Mouse (Mus musculus) embryonic facial prominence, embryonic 12.5 days (tissue): ENCODE measurements at regions not wholly inside any gene's neighbourhood (a gene's known extent, or its start where the extent isn't known, plus 50 kb on each side); places are given as distances from the start of the nearest gene placed in this dataset.

Experiments used
- ATAC-seq: fragments of 200-750 bp; cut with Nextera tagmentation; 2 replicates; pipeline ENCODE4 v1.8.0; 2017; ENCODE audit not compliant: insufficient number of reproducible peaks, insufficient read depth, low FRiP score, low TSS enrichment
- H3K27ac ChIP-seq: fragments of 300-500 bp; sonication (generic); 2 replicates; pipeline ENCODE4 v1.5.1; 2016; ENCODE audit warnings: mild to moderate bottlenecking
- H3K27me3 ChIP-seq: fragments of 300-500 bp; sonication (generic); 2 replicates; pipeline ENCODE4 v1.6.1; 2016; ENCODE audit warnings: mild to moderate bottlenecking, moderate library complexity
- H3K36me3 ChIP-seq: fragments of 300-500 bp; sonication (generic); 2 replicates; pipeline ENCODE4 v1.6.1; 2016; ENCODE audit warnings: mild to moderate bottlenecking
- H3K4me1 ChIP-seq: fragments of 300-500 bp; sonication (generic); 2 replicates; pipeline ENCODE4 v1.6.1; 2016
- H3K4me2 ChIP-seq: fragments of 300-500 bp; sonication (generic); replicated peaks from 2 replicates; pipeline ENCODE4 v1.6.1; 2016; ENCODE audit warnings: mild to moderate bottlenecking, moderate library complexity
- H3K4me3 ChIP-seq: fragments of 300-500 bp; sonication (generic); 2 replicates; pipeline ENCODE4 v1.5.1; 2016; ENCODE audit warnings: mild to moderate bottlenecking
- H3K9ac ChIP-seq: fragments of 300-500 bp; sonication (generic); 2 replicates; pipeline ENCODE4 v1.6.1; 2016; ENCODE audit warnings: mild to moderate bottlenecking, moderate library complexity
- H3K9me3 ChIP-seq: fragments of 300-500 bp; sonication (generic); 2 replicates; pipeline ENCODE4 v1.6.1; 2016; ENCODE audit warnings: mild to moderate bottlenecking, moderate library complexity
- WGBS: fragments of 180-500 bp; shearing (Covaris S2); methylation state at CpG from one replicate; pipeline ENCODE4 v1.1.7; 2016; 5-methylcytosine and 5-hydroxymethylcytosine counted together

DNA sequence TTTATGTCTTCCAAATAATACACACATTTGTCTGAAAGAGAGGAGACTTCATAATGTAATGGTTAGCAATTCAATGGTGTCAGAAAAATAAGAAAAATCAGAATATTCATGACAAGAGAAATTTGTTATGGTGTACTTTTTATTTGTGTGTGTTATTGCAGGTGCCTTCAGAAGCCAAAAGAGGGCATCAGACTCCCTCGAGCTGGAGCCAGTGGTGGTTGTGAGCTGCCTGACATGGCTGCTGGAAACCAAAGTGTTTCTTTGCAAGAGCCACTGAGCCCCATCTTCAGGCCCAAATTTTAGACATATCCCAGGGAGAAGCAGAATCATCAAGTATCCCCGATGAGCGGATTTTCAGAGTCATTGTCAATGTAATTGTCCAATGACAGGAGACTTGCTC is 81.9 kb downstream of the Tm2d3 start:
- 78% methylated on average over 3 of the region's 3 CpGs for WGBS
- Histone ChIP-seq H3K9ac (no peak overlapping the region), H3K4me1 (no peaks in the 10 kb centered on the region), H3K36me3 (no peaks in the 10 kb centered on the region), H3K27me3 (no peaks in the 10 kb centered on the region), H3K4me2 (no peak overlapping the region), H3K4me3 (no peak overlapping the region), H3K9me3 (no peaks in the 10 kb centered on the region), H3K27ac (no peak overlapping the region)
- no peak for ATAC-seq

DNA sequence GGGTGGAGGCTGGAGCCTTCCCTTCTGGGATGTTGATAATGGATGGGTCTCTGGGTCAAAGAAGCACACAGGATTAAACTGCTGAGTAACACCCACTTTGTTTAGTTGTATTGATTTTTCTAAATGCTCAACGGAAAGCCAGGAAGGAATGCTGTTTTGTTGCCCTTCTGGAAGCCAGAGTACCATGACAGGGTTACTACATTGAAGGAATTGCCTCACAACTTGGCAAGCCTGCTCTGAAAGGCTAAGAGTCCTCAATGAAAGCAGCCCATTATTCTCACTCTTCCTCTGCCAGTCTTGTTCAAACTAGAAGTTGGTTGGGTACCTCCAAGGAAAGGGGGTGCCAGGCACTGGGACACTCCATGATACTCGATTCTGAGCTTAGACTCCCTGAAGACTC is 83.0 kb downstream of the Tm2d3 start:
- Histone ChIP-seq H3K27me3 (no peaks in the 10 kb centered on the region), H3K9me3 (no peaks in the 10 kb centered on the region), H3K36me3 (no peaks in the 10 kb centered on the region), H3K4me1 (no peaks in the 10 kb centered on the region), H3K27ac (no peak overlapping the region), H3K9ac (no peak overlapping the region), H3K4me2 (no peak overlapping the region), H3K4me3 (no peak overlapping the region)
- no peak for ATAC-seq
- WGBS: 77% methylated on average over 2 of the region's 2 CpGs

DNA sequence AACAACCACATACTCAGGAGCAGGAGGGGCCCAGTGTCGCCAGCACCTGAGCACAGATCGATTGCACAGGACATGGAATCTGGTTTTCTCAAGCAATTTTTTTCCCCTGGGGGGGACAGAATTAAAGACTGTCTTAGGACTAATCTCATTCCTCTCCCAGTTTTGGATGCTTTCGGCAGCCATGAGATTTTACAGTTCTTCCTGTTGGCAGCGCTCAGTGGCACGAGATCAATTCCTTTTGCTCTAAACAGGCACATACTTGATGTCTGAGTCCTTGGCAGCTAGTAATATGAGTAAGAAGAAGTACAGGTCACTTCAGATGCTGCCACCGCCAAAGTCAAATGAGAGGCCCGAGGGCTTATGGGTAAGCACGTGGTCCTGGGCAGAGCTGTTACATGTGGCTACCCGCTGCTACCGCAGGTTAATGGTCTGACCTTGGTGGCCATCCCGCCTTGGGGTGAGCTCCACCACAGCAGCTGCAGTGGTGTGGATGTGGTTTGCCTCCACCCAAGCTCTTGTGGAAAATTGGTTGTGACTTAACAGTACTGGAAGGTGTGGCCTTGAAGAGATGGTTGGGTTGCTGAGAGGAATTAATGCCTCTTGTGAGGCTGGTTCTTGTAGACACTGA is 83.5 kb downstream of the Tm2d3 start:
- Histone ChIP-seq H3K9me3 (no peaks in the 10 kb centered on the region), H3K9ac (no peak overlapping the region), H3K4me2 (no peak overlapping the region), H3K27ac (no peak overlapping the region), H3K4me1 (no peaks in the 10 kb centered on the region), H3K36me3 (no peaks in the 10 kb centered on the region), H3K27me3 (no peaks in the 10 kb centered on the region), H3K4me3 (no peak overlapping the region)
- ATAC-seq: no peak
- 84% methylated on average over 11 of the region's 11 CpGs for WGBS

DNA sequence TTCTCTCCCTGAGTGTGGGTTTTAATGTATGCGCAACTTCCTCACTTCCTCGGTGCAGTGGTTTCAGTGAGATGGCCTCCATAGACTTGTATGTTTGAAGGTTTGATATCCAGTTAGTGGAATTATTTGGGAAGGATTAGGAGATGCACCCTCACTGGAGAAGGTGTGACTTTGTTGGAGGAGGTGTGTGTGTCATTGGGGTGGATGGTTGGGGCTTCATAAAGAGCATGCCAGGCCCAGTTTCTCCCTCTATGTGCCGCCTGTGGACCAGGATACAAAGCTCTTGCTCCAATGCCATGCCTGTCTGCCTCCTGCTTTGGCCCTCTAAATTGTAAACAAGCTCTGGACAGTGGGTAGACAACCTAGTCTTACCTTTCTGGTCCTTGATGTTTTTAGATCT is 84.0 kb downstream of the Tm2d3 start:
- H3K4me3 ChIP-seq: no peak overlapping the region
- no peak overlapping the region for H3K9ac ChIP-seq
- WGBS: 86% methylated on average over 3 of the region's 3 CpGs
- no peak overlapping the region for H3K4me2 ChIP-seq
- H3K9me3 ChIP-seq: no peaks in the 10 kb centered on the region
- no peak for ATAC-seq
- no peaks in the 10 kb centered on the region for H3K27me3 ChIP-seq
- H3K4me1 ChIP-seq: no peaks in the 10 kb centered on the region
- H3K27ac ChIP-seq: no peak overlapping the region
- H3K36me3 ChIP-seq: no peaks in the 10 kb centered on the region

DNA sequence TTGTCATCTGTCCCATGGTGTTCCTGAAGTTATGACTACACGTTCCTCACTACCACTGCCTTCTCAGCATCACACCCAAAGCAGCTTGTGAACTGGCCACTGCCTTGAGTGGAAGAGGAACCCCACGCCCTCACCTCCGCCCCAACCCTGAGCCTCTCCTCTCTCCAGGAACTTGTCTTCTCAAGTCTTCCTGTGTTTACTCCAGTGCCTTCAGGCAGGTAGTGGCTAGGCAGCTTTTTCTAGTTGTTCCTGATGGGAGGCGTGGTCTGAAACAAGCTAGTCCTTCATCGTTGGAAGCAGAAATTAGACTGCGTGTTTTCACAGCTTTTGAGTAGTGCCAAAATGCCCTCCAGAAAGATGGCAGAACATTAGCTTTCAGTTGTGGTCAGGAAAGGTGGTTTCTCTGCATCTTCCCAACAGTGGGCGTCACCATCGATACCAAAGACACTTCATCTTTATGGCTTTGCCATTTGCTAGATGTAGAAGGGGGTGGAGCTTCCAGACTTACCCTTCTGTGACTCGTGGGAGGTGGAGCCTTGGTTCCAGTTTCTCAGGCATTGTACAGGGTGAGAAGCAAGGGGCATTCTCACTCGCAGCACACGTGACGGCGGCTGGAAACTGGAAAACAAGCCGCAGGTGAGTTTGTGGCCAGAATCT is 81.7 kb upstream of the Pcsk6 start:
- ATAC-seq: no peak
- no peak overlapping the region for H3K9ac ChIP-seq
- no peaks in the 10 kb centered on the region for H3K36me3 ChIP-seq
- 73% methylated on average over 14 of the region's 14 CpGs for WGBS
- H3K4me1 ChIP-seq: no peaks in the 10 kb centered on the region
- no peak overlapping the region for H3K4me2 ChIP-seq
- no peak overlapping the region for H3K4me3 ChIP-seq
- no peaks in the 10 kb centered on the region for H3K9me3 ChIP-seq
- H3K27ac ChIP-seq: no peak overlapping the region
- no peaks in the 10 kb centered on the region for H3K27me3 ChIP-seq

DNA sequence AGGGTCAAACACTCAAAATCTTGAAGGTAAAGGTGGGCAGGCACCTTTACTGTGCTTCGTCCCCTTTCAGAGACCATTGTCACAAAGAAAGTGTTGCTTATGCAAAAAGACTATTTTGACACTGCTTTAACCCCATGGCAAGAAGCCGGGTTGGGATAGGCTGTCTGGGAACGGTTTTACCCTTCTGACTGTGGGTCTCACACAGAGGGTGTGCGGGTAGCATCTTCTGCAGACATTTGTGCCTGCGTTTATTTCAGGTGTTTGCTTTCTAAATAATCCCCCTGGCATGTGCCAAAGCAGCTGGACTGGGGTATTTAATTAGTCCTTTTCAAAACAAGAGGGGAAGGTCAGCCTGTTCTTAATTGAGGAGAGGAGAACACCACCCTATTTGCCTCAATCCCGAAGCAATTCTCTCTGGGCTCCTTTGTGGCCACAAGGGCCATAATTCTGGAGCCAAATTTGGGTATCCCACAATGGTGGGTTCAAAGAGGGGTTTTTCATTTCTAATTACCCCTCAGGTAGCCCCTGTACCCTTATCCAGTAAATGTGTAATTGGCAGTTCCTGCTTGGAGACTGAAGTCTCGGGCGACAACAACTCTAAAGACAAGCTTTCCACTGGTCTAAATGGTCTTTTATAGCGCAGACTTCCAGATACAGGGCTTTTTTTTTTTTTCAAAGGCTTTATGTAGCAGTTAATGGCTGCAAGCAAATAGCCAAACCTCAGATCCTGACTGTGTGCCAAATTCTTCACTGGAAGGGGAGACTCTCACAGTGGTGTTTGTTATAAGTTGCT is 80.8 kb upstream of the Pcsk6 start:
- Histone ChIP-seq H3K9me3 (no peaks in the 10 kb centered on the region), H3K4me2 (no peak overlapping the region), H3K36me3 (no peaks in the 10 kb centered on the region), H3K4me3 (no peak overlapping the region), H3K27me3 (no peaks in the 10 kb centered on the region), H3K27ac (no peak overlapping the region), H3K9ac (no peak overlapping the region), H3K4me1 (no peaks in the 10 kb centered on the region)
- ATAC-seq: no peak
- WGBS: 56% methylated on average over 9 of the region's 9 CpGs

DNA sequence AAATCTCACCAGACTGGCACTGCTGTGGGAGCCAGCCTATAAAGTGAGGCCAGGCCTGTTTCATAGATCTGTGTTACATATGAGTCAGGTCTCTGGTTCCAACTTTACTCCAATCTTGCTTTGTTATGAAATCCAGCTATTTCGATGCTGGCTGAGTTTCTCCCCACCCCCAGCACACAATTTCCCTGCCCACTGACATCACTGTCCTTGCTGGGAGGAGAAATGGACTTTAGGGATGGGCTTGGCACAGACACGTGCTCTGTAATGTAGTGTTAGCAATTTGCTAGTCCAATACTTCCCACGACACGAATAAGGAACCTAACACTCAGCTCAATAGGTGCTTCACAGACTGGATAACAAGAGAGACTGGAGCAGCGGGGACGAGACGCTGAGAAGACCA is 79.5 kb upstream of the Pcsk6 start:
- whole genome bisulfite sequencing: 81% methylated on average over 7 of the region's 7 CpGs
- H3K27ac ChIP-seq: no peak overlapping the region
- H3K9ac ChIP-seq: no peak overlapping the region
- no peak for ATAC-seq
- no peaks in the 10 kb centered on the region for H3K9me3 ChIP-seq
- H3K27me3 ChIP-seq: no peaks in the 10 kb centered on the region
- no peak overlapping the region for H3K4me2 ChIP-seq
- H3K4me3 ChIP-seq: no peak overlapping the region
- no peaks in the 10 kb centered on the region for H3K36me3 ChIP-seq
- H3K4me1 ChIP-seq: no peaks in the 10 kb centered on the region

DNA sequence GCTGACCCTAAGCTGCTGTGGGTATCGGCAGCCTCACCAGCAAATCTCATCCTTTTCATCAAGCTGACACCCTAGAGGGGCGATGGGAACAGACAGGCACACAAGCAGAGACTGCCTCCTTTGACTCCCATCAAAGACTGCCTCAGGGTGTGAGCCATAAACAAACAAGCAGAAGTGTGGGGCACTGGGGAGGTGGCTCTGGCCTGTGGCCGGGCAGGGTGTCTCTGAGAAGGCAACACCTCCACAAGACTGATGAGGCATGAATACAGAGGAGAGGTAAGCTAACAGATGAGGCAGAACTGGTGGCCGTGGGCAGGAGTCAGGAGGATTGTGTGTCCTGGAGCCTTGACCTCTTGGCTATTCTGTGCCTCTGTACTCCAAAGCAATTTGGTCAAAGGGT is 77.8 kb upstream of the Pcsk6 start:
- Histone ChIP-seq H3K27ac (no peak overlapping the region), H3K4me3 (no peak overlapping the region), H3K9ac (no peak overlapping the region), H3K4me2 (no peak overlapping the region), H3K9me3 (no peaks in the 10 kb centered on the region), H3K36me3 (no peaks in the 10 kb centered on the region), H3K4me1 (no peaks in the 10 kb centered on the region), H3K27me3 (no peaks in the 10 kb centered on the region)
- 41% methylated on average over 4 of the region's 4 CpGs for WGBS
- no peak for ATAC-seq

DNA sequence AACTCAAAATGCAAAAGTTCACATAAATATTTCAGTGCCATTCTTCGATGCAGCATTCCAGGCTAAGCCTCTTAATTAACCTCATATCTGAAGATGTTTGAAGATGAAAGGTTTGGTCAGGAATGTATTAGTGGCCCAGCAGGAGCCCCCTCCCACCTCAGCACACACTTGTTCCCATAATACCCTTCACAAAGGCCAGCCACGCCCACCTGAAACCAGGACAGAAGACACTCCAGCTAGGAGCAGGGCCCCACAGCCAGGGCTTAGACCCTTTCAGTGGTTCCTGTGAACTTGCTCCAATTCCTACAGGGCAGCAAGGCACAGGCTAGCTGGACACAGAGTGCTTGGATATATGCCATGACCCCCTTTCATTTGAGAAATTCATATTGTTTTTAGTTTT is 74.6 kb upstream of the Pcsk6 start:
- no peak overlapping the region for H3K9ac ChIP-seq
- no peaks in the 10 kb centered on the region for H3K36me3 ChIP-seq
- 54% methylated on average over 2 of the region's 2 CpGs for WGBS
- no peaks in the 10 kb centered on the region for H3K4me1 ChIP-seq
- H3K4me2 ChIP-seq: no peak overlapping the region
- H3K9me3 ChIP-seq: no peaks in the 10 kb centered on the region
- ATAC-seq: no peak
- no peak overlapping the region for H3K4me3 ChIP-seq
- no peaks in the 10 kb centered on the region for H3K27me3 ChIP-seq
- H3K27ac ChIP-seq: no peak overlapping the region

DNA sequence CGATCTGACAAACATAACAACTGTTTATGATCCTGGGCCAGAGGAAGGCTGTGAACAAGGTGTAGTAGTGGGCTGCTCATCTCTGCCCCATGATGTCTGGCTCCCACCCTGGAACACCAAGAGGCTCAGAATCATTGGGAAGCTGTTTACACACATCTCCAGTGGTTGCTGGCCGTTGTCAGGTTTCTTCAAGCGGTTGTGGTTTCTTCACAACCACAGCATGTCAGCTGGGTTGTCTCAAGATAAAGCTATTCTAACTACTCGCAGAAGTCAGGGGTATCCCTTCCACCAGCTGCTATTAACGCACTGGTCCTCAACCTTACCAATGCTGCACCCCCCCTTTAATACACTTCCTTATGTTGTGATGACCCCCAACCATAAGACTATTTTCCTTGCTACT is 73.7 kb upstream of the Pcsk6 start:
- Histone ChIP-seq H3K4me2 (no peak overlapping the region), H3K27ac (no peak overlapping the region), H3K27me3 (no peaks in the 10 kb centered on the region), H3K36me3 (no peaks in the 10 kb centered on the region), H3K4me3 (no peak overlapping the region), H3K9me3 (no peaks in the 10 kb centered on the region), H3K9ac (no peak overlapping the region), H3K4me1 (no peaks in the 10 kb centered on the region)
- no peak for ATAC-seq
- 93% methylated on average over 5 of the region's 5 CpGs for WGBS

DNA sequence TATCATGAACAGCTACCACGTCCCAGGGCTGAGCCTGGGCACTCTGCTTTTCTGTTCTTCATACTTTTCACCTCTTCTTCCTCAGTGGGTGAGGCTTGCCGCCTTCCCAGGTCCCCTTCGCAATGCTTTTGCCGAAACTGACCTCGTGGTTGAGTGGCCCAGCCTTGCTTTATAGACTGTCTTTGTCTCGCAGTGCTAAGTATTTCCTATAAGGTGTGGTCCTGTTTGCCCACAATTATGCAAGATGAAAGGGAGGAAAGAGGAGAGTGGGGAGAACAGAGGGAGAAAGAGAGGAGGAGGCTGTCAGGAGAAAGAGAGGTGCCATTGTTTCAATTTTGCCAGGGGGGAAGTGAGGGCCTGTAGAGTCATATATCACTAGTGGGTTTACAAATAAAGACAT is 71.3 kb upstream of the Pcsk6 start:
- Histone ChIP-seq H3K4me3 (no peak overlapping the region), H3K27ac (no peak overlapping the region), H3K4me2 (no peak overlapping the region), H3K27me3 (no peaks in the 10 kb centered on the region), H3K4me1 (no peaks in the 10 kb centered on the region), H3K9ac (no peak overlapping the region), H3K9me3 (no peaks in the 10 kb centered on the region), H3K36me3 (no peaks in the 10 kb centered on the region)
- 55% methylated on average over 6 of the region's 6 CpGs for WGBS
- ATAC-seq: no peak

DNA sequence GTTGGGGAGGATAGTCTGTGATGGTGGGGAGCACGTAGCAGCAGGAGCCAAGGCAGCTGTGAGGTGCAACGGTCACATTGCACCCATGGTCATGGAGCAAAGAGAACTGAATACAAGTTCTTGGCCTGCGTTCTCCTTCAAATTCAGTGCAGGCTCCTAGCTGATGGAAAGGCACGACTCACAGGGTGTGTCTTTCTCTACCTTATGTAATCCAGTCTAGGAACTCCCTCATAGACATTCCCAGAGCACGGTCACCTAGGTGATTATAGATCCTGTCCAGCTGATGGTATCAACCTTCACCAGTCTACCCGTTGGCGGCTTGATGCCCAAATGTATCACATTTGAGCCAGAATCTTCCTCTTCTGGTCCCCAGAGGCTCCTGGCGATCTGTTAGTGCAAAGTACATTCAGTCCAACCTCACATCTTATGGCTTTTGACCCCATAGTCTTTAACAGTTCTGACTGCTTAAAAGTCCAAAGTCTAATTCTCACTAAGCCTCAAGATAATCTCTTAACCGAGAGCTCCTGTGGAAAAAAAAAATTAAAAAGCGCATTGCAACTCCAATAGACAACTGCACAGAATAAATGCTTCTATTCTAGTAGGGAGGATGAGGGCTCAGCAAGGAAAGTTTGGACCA is 69.2 kb upstream of the Pcsk6 start:
- Histone ChIP-seq H3K36me3 (no peaks in the 10 kb centered on the region), H3K4me2 (no peak overlapping the region), H3K4me3 (no peak overlapping the region), H3K9me3 (no peaks in the 10 kb centered on the region), H3K27me3 (no peaks in the 10 kb centered on the region), H3K9ac (no peak overlapping the region), H3K27ac (no peak overlapping the region), H3K4me1 (no peaks in the 10 kb centered on the region)
- no peak for ATAC-seq
- 85% methylated on average over 10 of the region's 10 CpGs for WGBS
